Mouse (Mus musculus): ENCODE results near the gene Dhrs3. TPM values are rescaled to one million over a fixed set of nuclear protein-coding genes. Genes with fewer than 3 reads are reported as not detected.

Dhrs3 gene
- polyA plus RNA-seq, 1 experiment from 2014 or later = 42.9 TPM

GRCm38 (mm10) chr4:144903932-144904331 lies 11.3 kb downstream of the Dhrs3 start:
- DNase-seq (ENCODE audit: low spot score) (no peak), ATAC-seq (replicated peaks; ENCODE audit: low FRiP score) (peak; percentile 32)
- 0 out of 2 replicates have a peak overlapping the region, but pooled peaks have one; percentile 36 for H3K27ac ChIP-seq (ENCODE audit: low read depth, low read length)
- no peaks in the 10 kb centered on the region for H3K27me3 ChIP-seq (replicated peaks; ENCODE audit: control insufficient read depth, insufficient read depth, low read length)
- H3K4me3 ChIP-seq (ENCODE audit: low read depth, low read length) = no peak overlapping the region
- no peak overlapping the region for H3K4me2 ChIP-seq
- no peak overlapping the region for H3K9ac ChIP-seq (ENCODE audit: low read depth, low read length)
- whole genome bisulfite sequencing = 37% methylated on average over 3 of the region's 3 CpGs
- H3K4me1 ChIP-seq (replicated peaks; ENCODE audit: control insufficient read depth, insufficient read depth, low read length) = peaks cover 72% of the 10 kb centered on the region
- H3K36me3 ChIP-seq (ENCODE audit: control insufficient read depth, insufficient read depth, low read length) = no peaks in the 10 kb centered on the region
- no peaks in the 10 kb centered on the region for H3K9me3 ChIP-seq (ENCODE audit: control insufficient read depth, low read length)

GRCm38 (mm10) chr4:144905128-144905527 lies 12.5 kb downstream of the Dhrs3 start:
- 0 out of 2 replicates have a peak overlapping the region, but pooled peaks have one; percentile 6 for H3K27ac ChIP-seq (ENCODE audit: low read depth, low read length)
- no peaks in the 10 kb centered on the region for H3K9me3 ChIP-seq (ENCODE audit: control insufficient read depth, low read length)
- ATAC-seq (replicated peaks; ENCODE audit: low FRiP score) = no peak
- H3K4me1 ChIP-seq (replicated peaks; ENCODE audit: control insufficient read depth, insufficient read depth, low read length) = peaks cover 66% of the 10 kb centered on the region
- no peaks in the 10 kb centered on the region for H3K36me3 ChIP-seq (ENCODE audit: control insufficient read depth, insufficient read depth, low read length)
- H3K9ac ChIP-seq (ENCODE audit: low read depth, low read length) = no peak overlapping the region
- no peak overlapping the region for H3K4me3 ChIP-seq (ENCODE audit: low read depth, low read length)
- no peak overlapping the region for H3K4me2 ChIP-seq
- H3K27me3 ChIP-seq (replicated peaks; ENCODE audit: control insufficient read depth, insufficient read depth, low read length) = no peaks in the 10 kb centered on the region
- 60% methylated on average over 5 of the region's 5 CpGs for WGBS
- no peak for DNase-seq (ENCODE audit: low spot score)

GRCm38 (mm10) chr4:144906001-144906889 lies 13.6 kb downstream of the Dhrs3 start:
- ATAC-seq (replicated peaks; ENCODE audit: low FRiP score) (peak; percentile 54), DNase-seq (ENCODE audit: low spot score) (peak; percentile 56)
- Histone ChIP-seq H3K27ac (ENCODE audit: low read depth, low read length) (peak overlapping the region; percentile 6; the same call in 1 of the 2 replicates), H3K4me3 (ENCODE audit: low read depth, low read length) (no peak overlapping the region), H3K27me3 (replicated peaks; ENCODE audit: control insufficient read depth, insufficient read depth, low read length) (no peaks in the 10 kb centered on the region), H3K9me3 (ENCODE audit: control insufficient read depth, low read length) (no peaks in the 10 kb centered on the region), H3K4me1 (replicated peaks; ENCODE audit: control insufficient read depth, insufficient read depth, low read length) (peaks cover 56% of the 10 kb centered on the region), H3K4me2 (no peak overlapping the region), H3K36me3 (ENCODE audit: control insufficient read depth, insufficient read depth, low read length) (no peaks in the 10 kb centered on the region), H3K9ac (ENCODE audit: low read depth, low read length) (no peak overlapping the region)
- whole genome bisulfite sequencing = 48% methylated on average over 8 of the region's 8 CpGs

- DNase-seq (ENCODE audit: low spot score) (no peak), ATAC-seq (replicated peaks; ENCODE audit: low FRiP score) (peak; percentile 8; the same call in 1 of the 2 replicates)
- Histone ChIP-seq H3K9ac (ENCODE audit: low read depth, low read length) (no peak overlapping the region), H3K4me1 (replicated peaks; ENCODE audit: control insufficient read depth, insufficient read depth, low read length) (peaks cover 48% of the 10 kb centered on the region), H3K27me3 (replicated peaks; ENCODE audit: control insufficient read depth, insufficient read depth, low read length) (no peaks in the 10 kb centered on the region), H3K9me3 (ENCODE audit: control insufficient read depth, low read length) (no peaks in the 10 kb centered on the region), H3K4me2 (no peak overlapping the region), H3K27ac (ENCODE audit: low read depth, low read length) (no peak overlapping the region), H3K36me3 (ENCODE audit: control insufficient read depth, insufficient read depth, low read length) (no peaks in the 10 kb centered on the region), H3K4me3 (ENCODE audit: low read depth, low read length) (no peak overlapping the region)
- WGBS = 61% methylated on average over 4 of the region's 4 CpGs
These were observed 14.5 kb downstream of the Dhrs3 start for GRCm38 (mm10) chr4:144906978-144907703.

GRCm38 (mm10) chr4:144908825-144909224 lies 16.2 kb downstream of the Dhrs3 start:
- DNase-seq (ENCODE audit: low spot score) (no peak), ATAC-seq (replicated peaks; ENCODE audit: low FRiP score) (no peak)
- peaks cover 36% of the 10 kb centered on the region for H3K4me1 ChIP-seq (replicated peaks; ENCODE audit: control insufficient read depth, insufficient read depth, low read length)
- H3K27me3 ChIP-seq (replicated peaks; ENCODE audit: control insufficient read depth, insufficient read depth, low read length) = no peaks in the 10 kb centered on the region
- H3K27ac ChIP-seq (ENCODE audit: low read depth, low read length) = no peak overlapping the region
- no peaks in the 10 kb centered on the region for H3K9me3 ChIP-seq (ENCODE audit: control insufficient read depth, low read length)
- no peak overlapping the region for H3K4me3 ChIP-seq (ENCODE audit: low read depth, low read length)
- H3K9ac ChIP-seq (ENCODE audit: low read depth, low read length) = no peak overlapping the region
- H3K4me2 ChIP-seq = no peak overlapping the region
- H3K36me3 ChIP-seq (ENCODE audit: control insufficient read depth, insufficient read depth, low read length) = no peaks in the 10 kb centered on the region

GRCm38 (mm10) chr4:144910281-144910680 lies 17.7 kb downstream of the Dhrs3 start:
- peaks cover 25% of the 10 kb centered on the region for H3K4me1 ChIP-seq (replicated peaks; ENCODE audit: control insufficient read depth, insufficient read depth, low read length)
- 68% methylated on average over 3 of the region's 3 CpGs for WGBS

GRCm38 (mm10) chr4:144913298-144914152 lies 20.9 kb downstream of the Dhrs3 start:
- H3K4me2 ChIP-seq = no peak overlapping the region
- no peak overlapping the region for H3K4me3 ChIP-seq (ENCODE audit: low read depth, low read length)
- H3K4me1 ChIP-seq (replicated peaks; ENCODE audit: control insufficient read depth, insufficient read depth, low read length) = 0 out of 2 replicates have a peak, but pooled peaks cover 2% of the 10 kb centered on the region
- no peaks in the 10 kb centered on the region for H3K36me3 ChIP-seq (ENCODE audit: control insufficient read depth, insufficient read depth, low read length)
- 71% methylated on average over 6 of the region's 6 CpGs for WGBS
- ATAC-seq (replicated peaks; ENCODE audit: low FRiP score) = peak; percentile 52; the same call in 1 of the 2 replicates
- H3K9me3 ChIP-seq (ENCODE audit: control insufficient read depth, low read length) = no peaks in the 10 kb centered on the region
- H3K27me3 ChIP-seq (replicated peaks; ENCODE audit: control insufficient read depth, insufficient read depth, low read length) = no peaks in the 10 kb centered on the region
- H3K9ac ChIP-seq (ENCODE audit: low read depth, low read length) = no peak overlapping the region
- no peak overlapping the region for H3K27ac ChIP-seq (ENCODE audit: low read depth, low read length)
- DNase-seq (ENCODE audit: low spot score) = no peak

More at GRCm38 (mm10) chr4:144910281-144910680, 17.7 kb downstream of the Dhrs3 start:
- no peak for ATAC-seq (replicated peaks; ENCODE audit: low FRiP score)
- no peaks in the 10 kb centered on the region for H3K9me3 ChIP-seq (ENCODE audit: control insufficient read depth, low read length)
- H3K27me3 ChIP-seq (replicated peaks; ENCODE audit: control insufficient read depth, insufficient read depth, low read length) = no peaks in the 10 kb centered on the region
- H3K4me3 ChIP-seq (ENCODE audit: low read depth, low read length) = no peak overlapping the region
- no peaks in the 10 kb centered on the region for H3K36me3 ChIP-seq (ENCODE audit: control insufficient read depth, insufficient read depth, low read length)
- H3K4me2 ChIP-seq = no peak overlapping the region
- H3K27ac ChIP-seq (ENCODE audit: low read depth, low read length) = no peak overlapping the region
- no peak overlapping the region for H3K9ac ChIP-seq (ENCODE audit: low read depth, low read length)
- no peak for DNase-seq (ENCODE audit: low spot score)

- H3K4me3 ChIP-seq (ENCODE audit: low read depth, low read length) = no peak overlapping the region
- whole genome bisulfite sequencing = 81% methylated on average over 6 of the region's 6 CpGs
- H3K4me1 ChIP-seq (replicated peaks; ENCODE audit: control insufficient read depth, insufficient read depth, low read length) = 0 out of 2 replicates have a peak, but pooled peaks cover 2% of the 10 kb centered on the region
- no peaks in the 10 kb centered on the region for H3K9me3 ChIP-seq (ENCODE audit: control insufficient read depth, low read length)
- no peak overlapping the region for H3K27ac ChIP-seq (ENCODE audit: low read depth, low read length)
- H3K9ac ChIP-seq (ENCODE audit: low read depth, low read length) = no peak overlapping the region
- H3K36me3 ChIP-seq (ENCODE audit: control insufficient read depth, insufficient read depth, low read length) = peaks cover 9% of the 10 kb centered on the region
- H3K27me3 ChIP-seq (replicated peaks; ENCODE audit: control insufficient read depth, insufficient read depth, low read length) = no peaks in the 10 kb centered on the region
- no peak for DNase-seq (ENCODE audit: low spot score)
- no peak overlapping the region for H3K4me2 ChIP-seq
- ATAC-seq (replicated peaks; ENCODE audit: low FRiP score) = no peak
These were observed 23.9 kb downstream of the Dhrs3 start for GRCm38 (mm10) chr4:144916520-144916919.
